Mouse (Mus musculus) limb, embryonic 14.5 days (tissue): ENCODE data around the gene Cdc40. TPM values are rescaled to one million over a fixed set of nuclear protein-coding genes. Genes with fewer than 3 reads are reported as not detected.

Experiments
- ATAC-seq: fragments of 200-750 bp; cut with Nextera tagmentation; 2 replicates; pipeline ENCODE4 v1.8.0; 2017; ENCODE audit warnings: low read depth, moderate number of reproducible peaks, moderate TSS enrichment; ENCODE audit not compliant: low FRiP score
- DNase-seq: peaks from one replicate; pipeline ENCODE4 v3.0.0-alpha.2; 2015; ENCODE audit warnings: low spot score
- H3K27ac ChIP-seq: fragments of 300-500 bp; sonication (generic); replicated peaks from 2 replicates; pipeline ENCODE4 v1.5.1; 2014; ENCODE audit warnings: low read depth, mild to moderate bottlenecking, low read length, moderate library complexity, mixed read lengths
- H3K27me3 ChIP-seq: fragments of 300-500 bp; sonication (generic); 2 replicates; pipeline ENCODE4 v1.6.1; 2014; ENCODE audit warnings: low read length, mixed read lengths; ENCODE audit not compliant: control insufficient read depth, insufficient read depth
- H3K36me3 ChIP-seq: fragments of 300-500 bp; sonication (generic); 2 replicates; pipeline ENCODE4 v1.6.1; 2014; ENCODE audit warnings: mild to moderate bottlenecking, low read length, moderate library complexity, mixed read lengths; ENCODE audit not compliant: control insufficient read depth, insufficient read depth
- H3K4me1 ChIP-seq: fragments of 300-500 bp; sonication (generic); 2 replicates; pipeline ENCODE4 v1.6.1; 2014; ENCODE audit warnings: antibody characterized with exemption, low read length, mixed read lengths; ENCODE audit not compliant: control insufficient read depth, insufficient read depth
- H3K4me2 ChIP-seq: fragments of 300-500 bp; sonication (generic); replicated peaks from 2 replicates; pipeline ENCODE4 v1.6.1; 2014; ENCODE audit warnings: low read depth, mild to moderate bottlenecking, low read length, moderate library complexity; ENCODE audit not compliant: severe bottlenecking
- H3K4me3 ChIP-seq: fragments of 300-500 bp; sonication (generic); replicated peaks from 2 replicates; pipeline ENCODE4 v1.5.1; 2014; ENCODE audit warnings: low read length
- H3K9ac ChIP-seq: fragments of 300-500 bp; sonication (generic); 2 replicates; pipeline ENCODE4 v1.6.1; 2014; ENCODE audit warnings: mild to moderate bottlenecking, low read depth, low read length, moderate library complexity; ENCODE audit not compliant: severe bottlenecking
- H3K9me3 ChIP-seq: fragments of 300-500 bp; sonication (generic); 2 replicates; pipeline ENCODE4 v1.6.1; 2016; ENCODE audit warnings: low read length; ENCODE audit not compliant: control insufficient read depth
- POLR2A ChIP-seq: fragments of 200-500 bp; IDR thresholded peaks from 2 replicates; pipeline ENCODE4 v1.8.0; 2012; ENCODE audit warnings: inconsistent platforms, mild to moderate bottlenecking, moderate library complexity, borderline replicate concordance; ENCODE audit not compliant: insufficient read depth, insufficient read length; ENCODE audit errors: extremely low read depth
- WGBS: fragments of 180-500 bp; shearing (Covaris S2); extraction: QIAGEN DNeasy Blood & Tissue Kit; methylation state at CpG from one replicate; pipeline ENCODE4 v1.1.7; 2014; 5-methylcytosine and 5-hydroxymethylcytosine counted together
- polyA plus RNA-seq, 2 experiments: library from polyadenylated mRNA; depleted of rRNA in 1 of 2; stranded (reverse) in 1 of 2; unstranded in 1 of 2; fragments of >200 nt; fragmentation: Nextera tagmentation in 1 of 2; extraction: Ambion mirVana in 1 of 2; gene quantifications; 2 replicates each; pipeline versions ENCODE4 v1.2.1 to v1.2.3; 2012 to 2014

The Cdc40 gene
- polyA plus RNA-seq, 2 experiments, result 24.0 to 26.7 TPM

GRCm38 (mm10) chr10:40908580-40908979 is 25.5 kb upstream of the Cdc40 start:
- Histone ChIP-seq H3K4me3 (no peak overlapping the region), H3K9me3 (no peaks in the 10 kb centered on the region), H3K4me1 (no peaks in the 10 kb centered on the region), H3K27me3 (no peaks in the 10 kb centered on the region), H3K4me2 (no peak overlapping the region), H3K27ac (no peak overlapping the region), H3K9ac (no peak overlapping the region), H3K36me3 (no peaks in the 10 kb centered on the region; the same call in 1 of the 2 replicates)
- TF ChIP-seq POLR2A, result no peak
- DNase-seq, result no peak
- WGBS, result 67% methylated on average over 2 of the region's 2 CpGs
- ATAC-seq, result no peak

- no peak for TF ChIP-seq POLR2A
- no peaks in the 10 kb centered on the region for H3K4me1 ChIP-seq
- no peak overlapping the region for H3K9ac ChIP-seq
- DNase-seq (no peak), ATAC-seq (no peak)
- H3K36me3 ChIP-seq, result no peaks in the 10 kb centered on the region
- no peak overlapping the region for H3K4me2 ChIP-seq
- H3K4me3 ChIP-seq, result no peak overlapping the region
- H3K9me3 ChIP-seq, result no peaks in the 10 kb centered on the region
- 72% methylated on average over 7 of the region's 7 CpGs for WGBS
- no peaks in the 10 kb centered on the region for H3K27me3 ChIP-seq
- no peak overlapping the region for H3K27ac ChIP-seq
Observed at GRCm38 (mm10) chr10:40906802-40907201, 23.7 kb upstream of the Cdc40 start.

DNA sequence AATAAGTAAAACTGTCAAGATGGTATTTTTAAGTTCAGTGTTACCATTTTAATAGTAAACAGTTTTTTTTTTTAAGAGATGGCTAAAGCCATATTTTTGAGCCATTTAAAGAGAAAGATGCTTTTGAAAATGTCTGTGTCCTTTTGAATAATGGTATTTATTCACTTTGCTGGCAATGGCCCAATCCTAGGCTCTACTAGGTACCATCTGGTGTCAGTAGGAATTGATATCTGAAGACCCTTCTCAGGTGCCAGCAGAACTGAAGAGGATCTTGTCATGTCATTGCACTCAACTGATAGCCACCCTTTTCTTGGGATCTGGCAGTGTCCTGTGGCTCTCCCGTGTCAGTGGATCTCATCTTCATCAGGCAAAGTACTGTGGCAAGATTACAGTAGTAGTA is 23.0 kb upstream of the Cdc40 start:
- H3K4me2 ChIP-seq, result no peak overlapping the region

DNA sequence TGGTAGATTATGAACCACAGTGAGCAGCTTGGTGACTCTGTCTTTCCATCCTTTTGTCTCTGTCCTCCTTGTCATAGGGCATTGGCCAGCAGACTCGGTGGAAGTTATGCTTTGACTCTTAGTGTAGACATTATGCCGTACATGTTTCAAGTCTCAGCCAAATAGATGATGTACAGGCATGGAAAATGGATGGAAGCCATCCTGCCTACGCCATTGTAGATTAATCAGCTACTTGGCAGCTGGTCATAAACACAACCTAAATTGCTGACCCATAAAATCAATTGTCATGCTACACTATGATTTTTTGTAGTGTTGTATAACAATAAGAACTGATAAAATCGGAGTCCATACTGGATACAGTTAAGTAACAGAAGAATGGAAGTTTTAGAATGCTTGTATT is 18.7 kb upstream of the Cdc40 start:
- Histone ChIP-seq H3K9ac (no peak overlapping the region), H3K27me3 (no peaks in the 10 kb centered on the region), H3K4me3 (no peak overlapping the region), H3K4me1 (no peaks in the 10 kb centered on the region), H3K4me2 (no peak overlapping the region), H3K9me3 (no peaks in the 10 kb centered on the region), H3K36me3 (no peaks in the 10 kb centered on the region), H3K27ac (no peak overlapping the region)
- ATAC-seq (no peak), DNase-seq (no peak)
- 90% methylated on average over 4 of the region's 4 CpGs for WGBS
- no peak for TF ChIP-seq POLR2A

More for the DNA sequence above, 23.0 kb upstream of the Cdc40 start:
- Histone ChIP-seq H3K9ac (no peak overlapping the region), H3K4me1 (no peaks in the 10 kb centered on the region), H3K36me3 (no peaks in the 10 kb centered on the region), H3K27ac (no peak overlapping the region), H3K9me3 (no peaks in the 10 kb centered on the region), H3K27me3 (no peaks in the 10 kb centered on the region), H3K4me3 (no peak overlapping the region)
- ATAC-seq (no peak), DNase-seq (no peak)
- 100% methylated on average over 1 of the region's 1 CpGs for WGBS
- TF ChIP-seq POLR2A, result no peak

DNA sequence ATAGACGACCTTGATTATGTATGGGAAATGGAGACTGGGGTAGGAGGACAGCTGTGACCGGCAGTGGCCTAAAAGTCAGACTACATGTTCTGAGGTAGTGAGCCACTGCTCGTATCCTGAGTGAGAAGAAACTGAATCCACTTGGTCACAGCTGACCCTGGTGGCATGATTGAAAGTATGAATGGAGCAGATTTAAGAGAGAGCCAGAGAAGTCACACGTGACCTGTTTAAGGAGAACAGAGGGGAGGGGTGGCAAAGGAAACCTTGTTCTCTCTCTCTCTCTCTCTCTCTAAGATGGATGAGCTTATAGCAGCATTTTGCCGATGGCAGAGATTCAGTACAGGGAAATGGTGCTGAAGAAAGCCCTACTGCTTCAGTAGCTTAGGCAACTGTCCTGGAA is 13.5 kb upstream of the Cdc40 start:
- DNase-seq (no peak), ATAC-seq (no peak)
- Histone ChIP-seq H3K4me2 (no peak overlapping the region), H3K27me3 (no peaks in the 10 kb centered on the region), H3K4me3 (no peak overlapping the region), H3K9me3 (no peaks in the 10 kb centered on the region), H3K9ac (no peak overlapping the region), H3K27ac (no peak overlapping the region), H3K36me3 (no peaks in the 10 kb centered on the region), H3K4me1 (no peaks in the 10 kb centered on the region)
- TF ChIP-seq POLR2A, result no peak
- 50% methylated on average over 5 of the region's 5 CpGs for WGBS

- Histone ChIP-seq H3K27me3 (no peaks in the 10 kb centered on the region), H3K36me3 (no peaks in the 10 kb centered on the region), H3K27ac (no peak overlapping the region), H3K4me2 (no peak overlapping the region), H3K4me3 (no peak overlapping the region), H3K4me1 (no peaks in the 10 kb centered on the region), H3K9ac (no peak overlapping the region), H3K9me3 (no peaks in the 10 kb centered on the region)
- WGBS, result 89% methylated on average over 12 of the region's 12 CpGs
- DNase-seq (no peak), ATAC-seq (no peak)
- TF ChIP-seq POLR2A, result no peak
Observed at GRCm38 (mm10) chr10:40895765-40896164, 12.7 kb upstream of the Cdc40 start.
